Mouse (Mus musculus): ENCODE data around the gene Zan.
A peak's percentile ranks its signal among the peaks of the same experiment; 100 is the strongest.

Gene Zan

GRCm38 (mm10) chr5:137349384-137350204 lies 127.3 kb downstream of the Zan start, which contains the start of gene Ephb4:
Ephb4 (plus strand) TSS chr5:137350109.
- DNase-seq = peak; percentile 98 to 99

GRCm38 (mm10) chr5:137348482-137349383 lies 128.1 kb downstream of the Zan start:
- peak; percentile 93 to 95 for DNase-seq

DNA sequence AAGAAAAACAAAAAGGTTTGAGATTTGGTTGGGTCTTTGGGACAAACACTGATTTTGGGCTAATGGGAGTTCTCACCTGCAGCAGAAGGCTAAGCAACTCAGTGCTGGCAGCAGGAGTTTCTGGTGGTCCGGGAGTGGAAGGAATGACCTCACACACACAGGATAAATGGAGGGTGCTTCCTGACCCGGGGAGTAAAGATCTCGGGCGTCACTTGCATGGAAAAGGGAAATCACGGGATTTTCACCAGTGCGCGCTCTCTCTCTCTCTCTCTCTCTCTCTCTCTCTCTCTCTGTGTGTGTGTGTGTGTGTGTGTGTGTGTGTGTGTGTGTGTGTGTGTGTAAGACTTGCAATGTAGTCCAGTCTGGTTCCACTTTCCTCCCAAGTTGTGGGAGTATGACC lies 129.0 kb downstream of the Zan start:
- peak; percentile 54 to 62 for DNase-seq

GRCm38 (mm10) chr5:137346983-137347382 lies 129.9 kb downstream of the Zan start:
- no peak for DNase-seq

DNA sequence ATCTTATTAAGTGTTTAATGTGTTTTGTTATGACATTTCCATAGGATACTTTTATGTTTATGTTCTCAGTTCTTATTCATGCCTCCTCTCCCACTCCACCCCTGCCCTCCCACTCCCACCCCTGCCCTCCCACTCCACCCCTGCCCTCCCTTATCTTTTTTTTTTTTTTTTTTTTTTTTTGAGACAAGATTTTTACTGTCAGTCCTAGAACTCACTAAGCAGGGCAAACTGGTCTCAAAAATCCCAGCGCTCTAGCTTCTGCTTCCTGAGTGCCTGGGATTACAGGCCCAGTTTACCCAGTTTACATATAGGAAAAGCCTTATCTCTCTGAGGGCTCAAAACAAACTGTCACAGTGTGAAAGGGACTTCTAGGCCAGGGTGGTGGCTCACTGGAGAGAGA lies 130.5 kb downstream of the Zan start:
- DNase-seq = no peak

DNA sequence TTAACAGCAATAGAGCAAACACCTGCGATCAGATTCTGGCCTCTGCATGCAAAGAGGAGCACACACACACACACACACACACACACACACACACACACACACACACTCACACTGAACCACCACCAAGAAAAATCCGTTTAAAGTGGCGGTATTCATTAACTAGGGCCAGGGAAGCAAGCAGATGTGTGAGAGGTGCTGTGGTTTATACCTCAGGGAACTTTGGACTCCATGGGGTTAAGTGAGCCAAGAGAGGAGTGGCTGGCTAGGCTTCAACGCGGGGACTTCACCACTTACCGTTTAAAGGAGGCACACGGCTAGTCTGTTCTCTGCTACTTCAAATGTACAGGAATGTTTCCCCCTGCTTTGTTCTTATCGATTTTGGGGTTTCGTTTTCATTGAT lies 131.0 kb downstream of the Zan start:
- peak; percentile 77 to 90 for DNase-seq

- DNase-seq = no peak
Observed at GRCm38 (mm10) chr5:137343869-137344268, 133.0 kb downstream of the Zan start.

DNA sequence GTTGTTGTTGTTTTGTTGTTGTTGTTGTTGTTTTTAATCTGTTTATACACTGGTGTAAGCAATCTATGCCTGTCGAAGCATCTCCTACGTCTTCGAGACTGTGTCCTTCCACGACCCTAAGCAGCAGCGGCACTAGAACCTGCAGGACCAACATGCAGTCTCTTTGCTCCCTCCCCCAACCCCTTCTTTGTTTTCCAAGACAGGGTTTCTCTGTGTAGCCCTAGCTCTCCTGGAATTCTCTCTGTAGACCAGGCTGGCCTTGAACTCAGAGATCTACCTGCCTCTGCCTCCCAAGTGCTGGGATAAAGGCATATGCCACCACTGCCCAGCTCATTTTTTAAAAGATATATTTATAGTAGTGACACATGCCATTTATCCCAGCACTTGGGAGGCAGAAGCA lies 133.5 kb downstream of the Zan start:
- DNase-seq = no peak

DNA sequence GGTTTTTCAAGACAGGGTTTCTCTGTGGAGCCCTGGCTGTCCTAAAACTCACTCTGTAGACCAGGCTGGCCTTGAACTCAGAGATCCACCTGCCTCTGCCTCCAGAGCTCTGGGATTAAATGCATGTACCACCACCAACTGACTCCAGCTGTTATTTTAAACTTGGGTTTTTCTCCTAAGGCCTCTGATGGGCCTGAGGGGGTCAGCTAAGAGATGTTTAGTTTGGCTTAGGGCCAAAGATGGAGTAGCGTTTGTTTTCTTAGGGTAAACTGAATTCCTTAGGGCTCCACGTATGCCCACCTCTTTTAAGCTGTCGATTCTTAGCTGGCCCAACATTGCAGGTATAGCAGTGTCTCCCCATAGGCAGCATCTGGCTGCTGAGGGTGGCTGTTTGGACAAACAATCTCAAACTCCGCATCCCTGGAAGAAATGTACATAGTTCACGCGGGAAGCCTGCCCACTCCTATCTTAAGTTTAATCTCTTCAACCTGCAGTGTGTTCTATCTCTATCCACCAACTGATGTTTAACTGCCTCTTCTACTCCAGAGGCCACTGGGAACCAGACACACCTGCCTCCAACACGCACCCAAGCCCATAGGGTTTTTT lies 134.4 kb downstream of the Zan start:
- no peak for DNase-seq

GRCm38 (mm10) chr5:137340222-137340621 lies 136.6 kb downstream of the Zan start:
- no peak for DNase-seq

DNA sequence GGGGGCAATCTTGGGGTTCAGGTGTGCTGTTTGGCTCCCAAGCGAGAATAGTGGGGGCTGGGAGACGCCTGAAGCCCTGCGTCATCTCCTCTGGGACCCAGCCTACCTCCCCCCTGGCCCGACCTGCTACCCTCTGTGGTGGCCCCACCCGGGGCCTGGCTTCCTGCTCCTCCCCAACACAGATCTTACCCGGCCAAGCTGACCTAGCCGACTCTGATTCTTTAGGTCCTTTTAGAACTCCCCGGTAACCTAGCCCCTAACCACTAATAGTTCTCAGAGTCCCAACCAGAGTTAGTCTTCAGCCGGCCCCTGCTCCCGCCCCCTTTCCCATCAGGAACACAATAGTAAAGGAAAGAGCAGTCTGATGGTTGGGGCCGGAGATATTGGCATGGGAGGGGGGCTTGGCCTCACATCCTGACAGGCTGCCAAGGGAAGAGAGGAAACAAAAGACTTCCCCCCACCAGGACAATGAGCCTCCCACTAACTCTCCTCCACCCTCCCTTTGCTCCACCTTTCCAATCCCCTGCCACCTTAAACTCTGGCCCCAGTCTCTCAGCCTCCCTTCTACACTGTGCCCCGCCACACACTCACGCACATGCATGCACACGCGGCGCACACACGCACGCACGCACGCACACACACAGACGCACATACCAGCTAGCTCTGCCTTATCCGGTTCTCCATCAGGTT lies 137.4 kb downstream of the Zan start:
- peak; percentile 76 to 82 for DNase-seq

- DNase-seq = peak; percentile 76 to 79
Observed at GRCm38 (mm10) chr5:137338663-137339289, 138.1 kb downstream of the Zan start.

GRCm38 (mm10) chr5:137338256-137338655 lies 138.6 kb downstream of the Zan start:
- DNase-seq = peak; percentile 96 to 97

DNA sequence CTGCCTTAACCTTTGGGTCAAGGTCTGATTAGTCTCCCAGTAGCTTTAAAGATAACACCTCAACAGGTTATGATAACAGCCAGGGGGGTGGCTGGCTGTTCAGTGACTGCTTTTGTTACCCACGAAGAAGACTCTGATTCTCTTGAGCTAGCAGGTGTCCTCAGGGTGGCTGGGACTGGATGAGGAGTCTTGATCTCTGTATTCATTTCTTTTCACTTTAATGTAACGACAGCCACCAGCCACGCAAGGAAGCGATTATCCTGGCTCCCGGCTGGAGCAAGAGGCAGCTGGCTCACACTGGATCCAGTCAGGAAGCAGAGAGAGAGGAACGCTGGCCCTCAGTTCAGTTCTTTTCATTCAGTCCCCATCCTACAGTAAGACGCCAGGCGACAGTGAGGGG lies 139.7 kb downstream of the Zan start:
- peak in 1 of 2 experiments; percentile 31 for DNase-seq

DNA sequence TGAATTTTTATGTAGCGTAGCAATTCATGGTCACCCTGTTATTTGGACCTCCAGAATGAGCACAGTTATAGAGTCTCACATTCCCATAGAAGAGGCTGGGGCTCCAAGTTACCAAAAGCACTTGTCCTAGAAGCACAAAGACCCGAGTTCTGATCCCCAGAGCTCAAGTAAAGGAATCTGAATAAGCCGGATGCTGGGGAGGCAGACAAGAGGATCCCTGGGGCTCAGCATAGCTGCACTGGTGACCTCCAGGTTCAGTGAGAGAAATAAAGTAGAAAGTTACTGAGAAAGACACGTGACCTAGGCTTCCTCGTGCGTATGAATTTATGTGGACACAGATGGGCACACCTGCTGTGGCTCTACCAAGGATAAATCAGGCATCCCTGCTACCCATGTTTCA lies 141.8 kb downstream of the Zan start:
- no peak for DNase-seq

GRCm38 (mm10) chr5:137334317-137334716 lies 142.5 kb downstream of the Zan start:
- DNase-seq = no peak

- DNase-seq = peak; percentile 97 to 98
Observed at GRCm38 (mm10) chr5:137333512-137334174, 143.2 kb downstream of the Zan start, which contains the start of gene Slc12a9. Slc12a9 (minus strand) TSS chr5:137333597.

DNA sequence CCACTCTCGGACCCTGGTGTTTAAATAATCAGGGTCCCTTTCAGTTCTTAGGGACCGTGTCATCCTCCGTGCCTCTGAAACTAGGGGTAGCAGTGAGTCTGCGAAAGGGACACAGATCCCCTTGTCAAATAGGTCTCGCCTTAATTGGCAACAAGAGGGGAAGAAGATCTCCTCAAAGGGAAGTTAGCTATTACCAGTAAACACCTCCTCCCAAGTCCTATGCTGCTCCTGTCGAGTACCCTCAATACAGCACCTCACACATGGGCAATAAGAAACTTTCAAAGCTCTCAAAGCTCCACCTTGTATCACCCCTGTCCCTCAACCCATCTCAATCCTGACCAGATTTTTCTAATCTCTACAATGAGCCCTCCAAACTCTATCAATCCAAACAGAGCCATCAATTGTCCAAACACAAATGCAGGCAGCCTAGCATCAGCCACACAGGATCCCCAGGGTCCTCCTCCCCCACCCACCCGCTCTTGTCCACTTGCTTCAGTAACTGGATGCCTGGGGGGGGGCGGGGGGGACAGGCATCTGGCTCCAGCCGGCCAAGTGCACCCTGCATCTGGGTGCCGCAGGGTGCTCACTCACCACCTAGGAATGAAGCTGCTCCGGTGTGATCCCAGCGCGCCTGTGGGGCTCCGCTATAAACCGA lies 143.9 kb downstream of the Zan start:
- DNase-seq = no peak

GRCm38 (mm10) chr5:137330910-137331309 lies 146.0 kb downstream of the Zan start:
- no peak for DNase-seq

Data from kidney, postnatal 36 days (tissue).